Comparison of ENCODE assay signal across 9 mouse cellular contexts in the genomic region with DNA sequence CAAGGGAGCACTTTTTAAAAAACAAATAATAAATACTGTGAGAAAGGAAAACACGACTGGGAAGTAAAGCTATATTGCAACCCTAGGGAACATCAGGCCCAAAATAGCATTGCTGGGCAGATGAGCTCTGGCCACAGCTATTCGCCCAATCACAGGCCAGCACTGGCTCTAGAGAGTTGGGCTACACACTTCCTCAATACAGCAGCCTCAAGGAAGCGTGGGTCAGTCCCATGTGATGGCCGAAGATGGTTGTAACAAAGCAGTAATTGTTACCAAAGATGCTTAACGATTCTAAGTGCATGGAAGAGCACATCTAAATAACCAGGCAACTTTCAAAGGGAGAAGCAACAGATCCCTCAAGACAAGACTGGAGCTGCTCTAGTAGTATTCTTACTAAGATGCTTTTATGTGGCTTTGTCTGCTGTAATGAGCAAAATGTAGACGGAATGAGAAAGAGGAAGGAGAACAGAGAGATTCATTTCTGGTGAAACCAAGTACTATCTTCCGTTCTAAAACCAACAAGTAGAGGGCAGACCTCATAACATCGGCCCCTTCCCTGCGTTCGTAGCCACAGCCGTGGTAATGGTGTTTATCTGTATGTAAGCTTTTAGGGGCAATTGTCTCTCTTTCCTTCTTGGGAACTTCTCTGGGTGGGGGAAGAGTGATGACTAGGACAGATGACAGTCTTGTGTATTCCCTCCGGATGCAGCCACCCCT. TPM values are rescaled to one million over a fixed set of nuclear protein-coding genes. Genes with fewer than 3 reads are reported as not detected.
DNase-seq lines count a peak whose midpoint lies in the region; ATAC-seq and TF ChIP-seq lines count a peak whose summit lies in the region.
"Had no signal": no experiment of that assay in that cellular context is flagged by ENCODE, and none has a peak within 500 bp of the region (broad histone marks: within the 10 kb centered on the region; RNA-seq: fewer than 3 reads in every experiment).

No protein-coding gene starts in this region.

- no peaks in the 10 kb centered on the region for H3K9me3 ChIP-seq in lung, postnatal 0 days (ENCODE audit: low read length)
- H3K9me3 ChIP-seq: limb, embryonic 15.5 days had no signal

- peak; percentile 49 for DNase-seq in liver, adult 2 months (ENCODE audit: extremely low read depth, low read depth, low spot score)
- DNase-seq in liver: no peak
- DNase-seq in heart, postnatal 14 days: peak; percentile 42 to 56
- DNase-seq in lung, postnatal 0 days (ENCODE audit: low spot score): peak; percentile 60
- DNase-seq in thymus, postnatal 4 days: peak; percentile 27
- no peak for DNase-seq in frontal cortex, adult 2 months (ENCODE audit: extremely low spot score in 1 of 2, low spot score in 1 of 2)
- DNase-seq in ovary, adult 18-20 months (ENCODE audit: low spot score): no peak

- H3K36me3 ChIP-seq in liver, adult 2 months (ENCODE audit: control insufficient read depth, insufficient read depth, low read length): no peaks in the 10 kb centered on the region
- no peaks in the 10 kb centered on the region for H3K36me3 ChIP-seq in lung, postnatal 0 days (ENCODE audit: insufficient read depth, low read length)
- H3K36me3 ChIP-seq: limb, embryonic 15.5 days had no signal

- no peak for TF ChIP-seq POLR2A in liver, adult 2 months (IDR thresholded peaks at IDR 0.05; ENCODE audit: extremely low read depth, insufficient read depth, low read length)
- no peak for TF ChIP-seq POLR2A in bone marrow, adult 2 months (IDR thresholded peaks at IDR 0.05; ENCODE audit: borderline replicate concordance, control insufficient read depth, low read depth, low read length)

- intact Hi-C loops in heart, postnatal 14 days (cut with DNase I): loop anchor here (5.0 kb wide), 4 partner anchors 32 to 122 kb away; no protein-coding TSS in a partner anchor

- WGBS in liver, adult 2 months: 73% methylated on average over 12 of the region's 12 CpGs
- 4% methylated on average over 12 of the region's 12 CpGs for WGBS in bone marrow, adult 2 months
- WGBS in lung, postnatal 0 days: 43% methylated on average over 12 of the region's 12 CpGs

- H3K4me2 ChIP-seq in lung, postnatal 0 days (replicated peaks; ENCODE audit: low read depth, low read length): peak overlapping the region; percentile 91

- TF ChIP-seq EP300 in lung, postnatal 0 days (IDR thresholded peaks at IDR 0.05): no peak

- H3K79me2 ChIP-seq in liver, adult 2 months (ENCODE audit: control insufficient read depth, insufficient read depth, low read length): no peaks in the 10 kb centered on the region

- H3K4me3 ChIP-seq in liver, adult 2 months (ENCODE audit: insufficient read depth, low read depth, low read length): no peak overlapping the region
- peak overlapping the region; percentile 58 for H3K4me3 ChIP-seq in bone marrow, adult 2 months (replicated peaks; ENCODE audit: control insufficient read depth, low read depth, low read length)
- H3K4me3 ChIP-seq in lung, postnatal 0 days (ENCODE audit: low read depth, low read length): peak overlapping the region; percentile 86

- no peak for TF ChIP-seq CTCF in liver, adult 2 months (IDR thresholded peaks at IDR 0.05; ENCODE audit: low read depth, low read length)
- 0 out of 2 replicates have a peak, but pooled peaks have one; percentile 7 for TF ChIP-seq CTCF in bone marrow, adult 2 months (IDR thresholded peaks at IDR 0.05; ENCODE audit: control insufficient read depth, insufficient read depth, low read length)
- TF ChIP-seq CTCF in lung, postnatal 0 days (IDR thresholded peaks at IDR 0.05): peak; percentile 23; the same call in 1 of the 2 replicates

- peak overlapping the region; percentile 24 for H3K27ac ChIP-seq in liver, adult 2 months (replicated peaks; ENCODE audit: insufficient read depth, low read depth, low read length)
- H3K27ac ChIP-seq in bone marrow, adult 2 months (ENCODE audit: control insufficient read depth, insufficient read depth, low read depth, low read length, poor library complexity): peak overlapping the region; percentile 95
- peak overlapping the region; percentile 96 for H3K27ac ChIP-seq in lung, postnatal 0 days (ENCODE audit: low read length)

- no peak for ATAC-seq in lung, postnatal 0 days

- no peak overlapping the region for H3K9ac ChIP-seq in liver, adult 2 months (ENCODE audit: low read depth, low read length)
- no peak overlapping the region for H3K9ac ChIP-seq in lung, postnatal 0 days (replicated peaks; ENCODE audit: low read depth)
- H3K9ac ChIP-seq: limb, embryonic 15.5 days had no signal

- H3K27me3 ChIP-seq in liver, adult 2 months (ENCODE audit: control insufficient read depth, insufficient read depth, low read length): no peaks in the 10 kb centered on the region
- H3K27me3 ChIP-seq in lung, postnatal 0 days (replicated peaks; ENCODE audit: insufficient read depth, low read length): no peaks in the 10 kb centered on the region

- H3K4me1 ChIP-seq in liver, adult 2 months (ENCODE audit: control insufficient read depth, insufficient read depth, low read length): peaks cover 2% of the 10 kb centered on the region; the same call in 1 of the 2 replicates
- H3K4me1 ChIP-seq in bone marrow, adult 2 months (ENCODE audit: control insufficient read depth, insufficient read depth, low read length): peaks cover 15% of the 10 kb centered on the region
- H3K4me1 ChIP-seq in lung, postnatal 0 days (ENCODE audit: insufficient read depth, low read depth, low read length): peaks cover 14% of the 10 kb centered on the region; the same call in 1 of the 2 replicates

RNA-seq across cellular contexts. Expression of a gene that starts 3.0 kb away (rescaled TPM):
- total RNA-seq in liver, adult 2 months (2014; rRNA removed): 10.3 TPM in 2 replicates
- 6.1 and 6.6 TPM in 2 replicates for polyA plus RNA-seq in liver, adult 2 months (2012; rRNA removed)
- polyA plus RNA-seq in bone marrow, adult 2 months (2011; ENCODE audit: insufficient read depth, insufficient read length, low replicate concordance, missing spikeins): 61.8 and 136 TPM in 2 replicates
- total RNA-seq in heart, postnatal 14 days (2021): 10 to 100 TPM; 22.2 to 22.6 TPM
- 28.5 and 28.6 TPM in 2 replicates for polyA plus RNA-seq in lung, postnatal 0 days (2015; fragmentation: Nextera tagmentation; extraction: Ambion mirVana)
- polyA plus RNA-seq in frontal cortex, adult 2 months (2012; rRNA removed): 86.7 and 95.6 TPM in 2 replicates

RNA-seq across cellular contexts. Expression of a gene that starts 31.2 kb away (rescaled TPM):
- total RNA-seq in liver, adult 2 months (2014; rRNA removed): not detected in 2 replicates
- not detected in 2 replicates for polyA plus RNA-seq in liver, adult 2 months (2012; rRNA removed)
- polyA plus RNA-seq in bone marrow, adult 2 months (2011; ENCODE audit: insufficient read depth, insufficient read length, low replicate concordance, missing spikeins): 2.8 TPM in 1 of 2 replicates, not detected in the other
- total RNA-seq in heart, postnatal 14 days (2021): not detected
- polyA plus RNA-seq in lung, postnatal 0 days (2015; fragmentation: Nextera tagmentation; extraction: Ambion mirVana): 0.81 and 1.1 TPM in 2 replicates
- polyA plus RNA-seq in frontal cortex, adult 2 months (2012; rRNA removed): 2.5 and 2.7 TPM in 2 replicates
- polyA plus RNA-seq: limb, embryonic 15.5 days had no signal

Comparison
In these comparisons a context has a peak if more than half of its experiments do, and no peak if none do; other contexts are left out.
1. DNase-seq: peak in liver, adult 2 months (single experiment), heart, postnatal 14 days (2 of 2), lung, postnatal 0 days (single experiment) and thymus, postnatal 4 days (single experiment); none in liver (single experiment), frontal cortex, adult 2 months (0 of 2) and ovary, adult 18-20 months (single experiment).
2. H3K27ac ChIP-seq: peak in every context shown above with its lines; median percentile 96 in lung, postnatal 0 days; 95 in bone marrow, adult 2 months; 24 in liver, adult 2 months.